Mouse (Mus musculus): ENCODE measurements at regions not wholly inside any gene's neighbourhood (a gene's known extent, or its start where the extent isn't known, plus 50 kb on each side); places are given as distances from the start of the nearest gene placed in this dataset.

- peak; percentile 49 for DNase-seq (ENCODE audit: inconsistent ontology term)
Measured at GRCm38 (mm10) chr15:27405721-27406161, 60.7 kb upstream of the Ank start.

- DNase-seq (ENCODE audit: inconsistent ontology term): no peak
Measured at GRCm38 (mm10) chr15:27409856-27410255, 56.6 kb upstream of the Ank start.

GRCm38 (mm10) chr15:27412304-27412703, 54.2 kb upstream of the Ank start:
- DNase-seq (ENCODE audit: inconsistent ontology term): no peak

GRCm38 (mm10) chr15:27412761-27413160, 53.7 kb upstream of the Ank start:
- DNase-seq (ENCODE audit: inconsistent ontology term): peak; percentile 67

GRCm38 (mm10) chr15:27413486-27413885, 53.0 kb upstream of the Ank start:
- DNase-seq (ENCODE audit: inconsistent ontology term): no peak

- DNase-seq (ENCODE audit: inconsistent ontology term): peak; percentile 24
Measured at GRCm38 (mm10) chr15:27414819-27415218, 51.7 kb upstream of the Ank start.
